Mouse (Mus musculus) B cell, adult 2 months (primary cell): ENCODE measurements around the gene Sult1c2.
"Not testable (repeated sequence)": the region's sequence is repeated elsewhere in the genome, so short reads cannot be mapped to it uniquely, and the experiment has no call there.

Source experiments
- DNase-seq, 2 experiments: peaks; one replicate each; pipeline ENCODE4 v3.0.0; 2022

Sult1c2 gene

GRCm38 (mm10) chr17:53846206-53846605, at the start of gene Sult1c2:
Sult1c2 (minus strand) TSS chr17:53846339.
- DNase-seq, result no peak

DNA sequence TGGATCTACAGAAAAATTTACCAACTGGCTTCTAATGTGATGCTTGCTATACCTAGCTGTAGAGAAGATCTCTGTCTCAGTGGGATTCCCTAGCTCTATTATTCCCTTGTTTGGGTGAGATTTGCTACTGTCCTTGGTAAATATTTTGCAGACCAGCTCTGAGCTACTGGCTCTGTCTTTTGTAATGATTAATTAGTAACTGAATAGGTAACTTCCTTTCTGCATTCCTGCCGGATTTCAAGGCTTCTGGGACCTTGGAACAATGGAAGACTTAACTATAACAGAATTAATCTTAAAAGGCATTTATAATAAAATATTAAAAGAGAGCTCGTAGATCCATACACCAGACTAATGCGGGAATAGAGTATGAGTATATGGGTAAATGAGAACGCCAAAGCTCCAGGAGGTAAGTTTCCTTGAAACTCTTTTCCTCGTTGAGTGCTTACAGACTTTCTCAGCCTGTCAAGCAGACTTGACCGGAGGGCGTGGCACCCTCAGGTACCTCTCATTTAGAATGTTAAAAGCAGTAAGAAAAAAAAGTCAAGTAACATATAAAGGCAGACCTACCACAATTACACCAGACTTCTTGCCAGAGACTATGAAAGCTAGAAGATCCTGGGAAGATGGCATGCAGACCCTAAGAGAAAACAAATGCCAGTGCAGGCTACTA, 33.0 kb upstream of the Sult1c2 start:
- DNase-seq, result not testable (repeated sequence)

DNA sequence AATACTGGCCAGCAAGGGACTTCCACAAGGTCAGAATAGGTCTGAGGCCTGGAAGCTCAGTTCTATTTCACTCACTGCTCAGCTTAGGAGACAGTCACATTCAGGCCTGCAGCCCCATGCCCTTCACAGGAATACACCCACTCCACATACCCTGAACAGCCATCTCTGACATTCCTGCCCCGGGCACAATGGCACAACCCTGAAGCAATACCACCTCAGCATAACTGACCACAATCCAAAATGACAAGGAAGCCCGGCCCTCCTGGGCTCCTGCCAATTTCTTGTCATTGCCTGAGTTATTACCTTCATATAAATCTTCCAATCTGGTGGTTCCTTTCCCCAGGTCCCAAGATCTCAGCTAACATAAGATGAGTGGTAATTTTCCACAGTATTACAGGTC, 28.3 kb upstream of the Sult1c2 start:
- DNase-seq, result no peak

DNA sequence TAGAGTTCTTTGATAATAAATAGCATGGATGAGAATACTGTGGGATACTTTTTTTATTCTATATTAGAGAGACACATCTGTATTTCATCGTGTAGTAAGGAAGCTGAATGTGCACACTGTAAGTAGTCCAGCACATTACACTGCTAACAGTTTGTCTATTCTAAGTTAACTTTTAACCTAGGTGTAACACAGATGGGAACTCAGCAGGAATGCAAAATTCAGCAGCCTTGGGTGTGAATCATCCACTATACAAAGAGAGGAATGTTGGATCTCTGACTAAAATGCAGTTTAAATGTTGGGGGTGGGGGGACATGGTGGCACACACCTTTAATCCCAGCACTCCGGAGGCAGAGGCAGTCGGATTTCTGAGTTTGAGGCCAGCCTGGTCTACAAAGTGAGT, 26.1 kb upstream of the Sult1c2 start:
- DNase-seq, result no peak

DNA sequence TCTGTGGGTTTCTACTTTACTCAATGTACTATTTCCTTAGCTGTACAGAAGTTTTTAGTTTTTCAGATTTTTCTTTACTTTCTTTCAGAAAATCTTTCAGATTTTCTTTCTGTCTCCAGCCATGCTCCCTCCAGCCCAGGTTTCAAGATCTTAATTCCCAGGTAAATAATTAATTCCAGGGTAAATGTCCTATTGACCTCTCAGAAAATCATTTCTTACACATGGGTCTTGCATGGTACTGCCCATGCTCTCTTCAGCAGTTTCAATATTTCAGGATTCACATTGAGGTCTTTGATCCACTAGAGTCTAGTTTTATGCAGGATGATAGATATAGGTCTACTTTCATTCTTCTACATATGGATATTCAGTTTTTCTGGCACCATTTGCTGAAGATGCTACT, 23.8 kb upstream of the Sult1c2 start:
- no peak for DNase-seq

DNA sequence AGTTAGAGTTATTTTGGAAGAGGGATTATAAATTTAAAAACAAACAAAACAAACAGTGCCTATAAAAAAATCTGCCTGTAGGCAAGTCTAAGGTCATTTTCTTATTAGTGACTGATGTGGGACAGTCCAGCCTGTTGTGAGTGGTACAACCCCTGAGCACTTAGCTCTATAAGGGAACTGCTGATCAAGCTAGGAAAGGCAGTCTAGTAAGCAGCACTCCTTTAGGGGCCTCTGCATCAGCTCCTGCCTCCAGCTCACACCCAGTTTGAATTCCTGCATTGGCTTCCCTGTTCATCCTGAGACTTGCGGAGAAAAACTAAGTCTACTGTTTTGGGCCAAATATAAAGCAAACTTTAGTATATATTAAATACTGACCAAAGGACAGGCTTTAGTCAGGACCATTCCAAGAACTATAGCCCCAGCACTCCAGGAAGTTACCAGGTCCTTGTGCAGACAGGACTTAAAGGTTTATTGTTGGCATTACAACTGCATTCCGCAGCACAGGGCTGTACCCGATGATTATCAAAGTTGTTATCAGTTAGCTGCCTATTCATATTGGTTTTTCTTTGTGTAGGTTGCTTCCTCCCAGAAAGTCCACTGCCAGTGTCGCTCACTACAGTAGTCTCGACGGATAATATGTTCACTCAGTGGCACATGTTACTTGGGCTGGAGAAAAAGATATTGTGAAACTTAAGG, 19.3 kb upstream of the Sult1c2 start:
- no peak for DNase-seq

DNA sequence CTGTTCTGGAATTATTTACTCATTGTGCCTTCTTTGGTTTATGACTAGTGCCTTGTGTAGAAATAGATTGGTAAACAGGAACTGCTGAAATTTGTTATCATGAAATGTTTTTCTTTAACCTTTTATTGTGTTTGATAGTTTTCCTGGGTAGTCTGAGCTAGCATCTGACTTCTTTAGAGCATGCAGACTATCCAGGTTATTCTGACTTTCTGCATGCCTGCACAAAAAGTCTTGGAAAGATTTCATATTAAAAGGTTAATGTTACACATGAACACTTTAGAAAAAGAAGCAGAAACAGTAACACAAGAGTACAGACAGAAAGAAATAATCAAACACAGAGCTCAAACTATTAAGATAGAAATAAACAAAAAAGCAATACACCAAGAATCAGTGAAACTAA, 14.4 kb upstream of the Sult1c2 start:
- no peak for DNase-seq

- DNase-seq, result no peak
These were observed 8.9 kb upstream of the Sult1c2 start for GRCm38 (mm10) chr17:53854992-53855391.

- DNase-seq, result no peak
These were observed 343 bp downstream of the Sult1c2 start for GRCm38 (mm10) chr17:53845796-53846195.

- DNase-seq, result no peak
These were observed 12.8 kb downstream of the Sult1c2 start for GRCm38 (mm10) chr17:53833366-53833765.

- not testable (repeated sequence) for DNase-seq
These were observed 42.2 kb downstream of the Sult1c2 start for GRCm38 (mm10) chr17:53803974-53804373.

GRCm38 (mm10) chr17:53783381-53783780, 62.8 kb downstream of the Sult1c2 start:
- DNase-seq, result no peak
